Mouse (Mus musculus) bone marrow, adult 2 months (tissue): Measurements from ENCODE around the gene Rlf. TPM values are rescaled to one million over a fixed set of nuclear protein-coding genes. Genes with fewer than 3 reads are reported as not detected.
A peak's percentile ranks its signal among the peaks of the same experiment; 100 is the strongest.
"Not testable (repeated sequence)": the region's sequence is repeated elsewhere in the genome, so short reads cannot be mapped to it uniquely, and the experiment has no call there.

ENCODE experiments used
- H3K27ac ChIP-seq: fragments of 200-500 bp; 2 replicates; pipeline ENCODE4 v1.5.1; 2012; ENCODE audit warnings: low read depth, mild to moderate bottlenecking, control low read depth, inconsistent platforms, low read length; ENCODE audit not compliant: control insufficient read depth, poor library complexity, insufficient read depth
- H3K4me1 ChIP-seq: fragments of 200-500 bp; 2 replicates; pipeline ENCODE4 v1.6.1; 2011; ENCODE audit warnings: low read length; ENCODE audit not compliant: control insufficient read depth, insufficient read depth
- H3K4me3 ChIP-seq: fragments of 200-500 bp; replicated peaks from 2 replicates; pipeline ENCODE3; 2011; ENCODE audit warnings: mild to moderate bottlenecking, low read depth, low read length, control low read depth; ENCODE audit not compliant: control insufficient read depth
- CTCF ChIP-seq: fragments of 200-500 bp; IDR thresholded peaks from 2 replicates; pipeline ENCODE4 v1.5.1; 2011; ENCODE audit warnings: low read length, control low read depth; ENCODE audit not compliant: control insufficient read depth, insufficient read depth
- POLR2A ChIP-seq: fragments of 200-500 bp; IDR thresholded peaks from 2 replicates; pipeline ENCODE4 v1.6.1; 2011; ENCODE audit warnings: low read depth, mild to moderate bottlenecking, control low read depth, low read length, borderline replicate concordance; ENCODE audit not compliant: control insufficient read depth
- WGBS: fragments of 180-500 bp; shearing (Covaris S2); methylation state at CpG from one replicate; pipeline ENCODE4 v1.1.7; 2018; 5-methylcytosine and 5-hydroxymethylcytosine counted together
- polyA plus RNA-seq: library from polyadenylated mRNA; stranded (reverse); fragments of >200 nt; gene quantifications from 2 replicates; pipeline ENCODE4 v1.2.4, GENCODE M21; 2011; ENCODE audit warnings: low replicate concordance; ENCODE audit not compliant: missing spikeins, insufficient read depth, insufficient read length

Rlf gene
- polyA plus RNA-seq, 1 experiment: 16.9 TPM

DNA sequence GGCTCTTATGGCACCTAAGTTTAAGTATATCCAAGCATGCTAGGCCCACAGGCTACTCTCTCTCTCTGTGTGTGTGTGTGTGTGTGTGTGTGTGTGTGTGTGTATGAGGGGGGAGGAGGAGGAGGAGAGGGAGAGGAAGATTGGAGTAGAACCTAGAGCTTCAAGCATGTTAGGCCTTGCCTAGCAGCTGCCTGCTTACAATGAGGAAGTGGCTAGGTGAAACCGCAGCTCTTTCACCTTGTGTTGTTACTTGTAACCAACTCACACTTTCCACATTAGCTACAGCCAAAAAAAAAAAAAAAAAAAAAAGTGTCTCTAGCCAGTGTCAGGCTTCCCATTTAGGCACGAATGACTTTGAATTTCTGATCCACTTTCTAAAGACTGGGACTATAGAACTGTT, 18.7 kb downstream of the Rlf start:
- 0% methylated on average over 2 of the region's 2 CpGs for WGBS
- H3K27ac ChIP-seq: peak overlapping the region; percentile 88; the same call in 1 of the 2 replicates
- TF ChIP-seq CTCF (no peak), POLR2A (no peak)
- peaks cover 7% of the 10 kb centered on the region for H3K4me1 ChIP-seq
- no peak overlapping the region for H3K4me3 ChIP-seq

- peaks cover 7% of the 10 kb centered on the region for H3K4me1 ChIP-seq
- no peak overlapping the region for H3K4me3 ChIP-seq
- 0 out of 2 replicates have a peak overlapping the region, but pooled peaks have one; percentile 25 for H3K27ac ChIP-seq
- TF ChIP-seq POLR2A: no peak
- TF ChIP-seq CTCF: no peak
These were observed 20.1 kb downstream of the Rlf start for GRCm38 (mm10) chr4:121194736-121195135.

DNA sequence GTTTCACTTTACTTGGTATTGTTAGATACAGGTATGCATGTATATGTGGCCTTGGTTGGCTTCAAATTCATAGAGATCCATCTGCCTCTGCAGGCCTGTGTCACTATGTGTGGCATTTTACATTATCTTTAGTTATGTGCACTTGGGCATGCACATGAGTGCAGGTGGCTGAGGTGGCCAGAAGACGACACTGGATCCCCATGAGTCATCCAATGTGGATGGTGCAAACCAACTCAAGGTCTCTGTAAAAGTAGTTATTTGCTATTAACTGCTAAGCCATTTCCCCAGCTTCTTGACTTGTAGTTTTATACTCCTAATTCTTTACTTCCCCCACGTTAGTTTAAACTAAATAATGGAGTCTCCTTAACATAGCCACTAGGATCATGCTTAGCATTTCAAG, 22.6 kb downstream of the Rlf start:
- TF ChIP-seq POLR2A (no peak), CTCF (no peak)
- H3K4me3 ChIP-seq: no peak overlapping the region
- 82% methylated on average over 2 of the region's 2 CpGs for WGBS
- H3K27ac ChIP-seq: no peak overlapping the region
- peaks cover 6% of the 10 kb centered on the region for H3K4me1 ChIP-seq

- Histone ChIP-seq H3K4me3 (no peak overlapping the region), H3K4me1 (no peaks in the 10 kb centered on the region; the same call in 1 of the 2 replicates), H3K27ac (no peak overlapping the region)
- WGBS: 83% methylated on average over 3 of the region's 3 CpGs
- TF ChIP-seq POLR2A (no peak), CTCF (no peak)
These were observed 25.5 kb downstream of the Rlf start for GRCm38 (mm10) chr4:121189341-121189740.

GRCm38 (mm10) chr4:121179669-121180068, 35.2 kb downstream of the Rlf start:
- TF ChIP-seq CTCF (no peak), POLR2A (no peak)
- WGBS: 88% methylated on average over 3 of the region's 3 CpGs

GRCm38 (mm10) chr4:121167656-121168055, 47.2 kb downstream of the Rlf start:
- TF ChIP-seq CTCF: no peak
- TF ChIP-seq POLR2A: no peak
- Histone ChIP-seq H3K27ac (no peak overlapping the region), H3K4me3 (no peak overlapping the region), H3K4me1 (no peaks in the 10 kb centered on the region)
- 91% methylated on average over 2 of the region's 2 CpGs for WGBS

More at GRCm38 (mm10) chr4:121179669-121180068, 35.2 kb downstream of the Rlf start:
- H3K4me1 ChIP-seq: no peaks in the 10 kb centered on the region
- no peak overlapping the region for H3K27ac ChIP-seq
- no peak overlapping the region for H3K4me3 ChIP-seq

DNA sequence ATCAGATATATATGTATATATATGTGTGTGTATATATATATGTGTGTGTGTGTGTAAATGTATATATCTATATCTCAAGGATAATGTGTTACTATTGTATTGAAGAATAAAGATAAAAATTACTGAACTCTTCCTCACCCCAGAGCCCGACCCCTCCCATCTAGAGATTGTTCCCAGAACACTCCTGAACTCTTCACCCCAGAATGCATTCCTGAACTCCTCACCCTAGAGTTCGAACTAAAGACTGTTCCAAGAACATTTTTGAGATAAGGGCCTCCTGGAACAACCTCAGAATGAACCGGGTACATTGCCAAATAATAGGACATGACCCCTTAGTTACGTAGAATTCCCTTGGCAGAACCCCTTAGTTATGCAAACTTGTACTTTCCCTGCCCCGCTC, 48.2 kb downstream of the Rlf start:
- 89% methylated on average over 4 of the region's 5 CpGs for WGBS
- not testable (repeated sequence) for H3K4me1 ChIP-seq, H3K27ac ChIP-seq, H3K4me3 ChIP-seq

GRCm38 (mm10) chr4:121163501-121164030, 51.3 kb downstream of the Rlf start:
- H3K4me3 ChIP-seq: no peak overlapping the region
- no peak overlapping the region for H3K27ac ChIP-seq
- WGBS: 79% methylated on average over 2 of the region's 2 CpGs
- no peak for TF ChIP-seq CTCF
- TF ChIP-seq POLR2A: no peak
- H3K4me1 ChIP-seq: no peaks in the 10 kb centered on the region

DNA sequence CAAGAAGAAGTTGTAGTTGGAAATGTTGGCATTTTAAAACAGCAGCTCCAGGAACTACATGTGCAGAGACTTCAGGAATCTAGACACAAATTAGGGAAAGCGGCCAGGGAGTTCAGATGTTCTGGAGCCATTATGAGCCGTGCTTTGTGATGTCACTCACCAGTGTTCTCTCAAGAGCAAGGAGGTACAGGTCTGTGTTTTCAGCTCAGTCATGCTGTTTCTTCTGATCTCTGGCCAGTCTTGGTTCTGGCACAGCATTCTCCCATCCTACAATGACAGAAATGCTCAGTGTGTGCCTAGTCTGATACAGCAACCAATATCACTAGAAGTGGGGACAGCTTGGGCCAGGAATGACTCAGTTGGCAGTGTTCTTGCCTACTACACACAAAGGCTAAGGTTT, 105.8 kb downstream of the Rlf start, which contains the start of gene Tmco2:
TSS of gene Tmco2 (minus strand) at position 101 of the 400 bp plus-strand sequence.
- no peak within 1 kb of the TSS for H3K27ac ChIP-seq

More for the DNA sequence above, 105.8 kb downstream of the Rlf start, which contains the start of gene Tmco2:
- TF ChIP-seq CTCF (no peak), POLR2A (no peak)
- Histone ChIP-seq H3K4me3 (no peak within 1 kb of the TSS), H3K4me1 (no peaks in the 10 kb centered on the region)
- WGBS: 88% methylated on average over 2 of the region's 2 CpGs
